Mouse (Mus musculus) layer of hippocampus, adult 2 months (tissue): Measurements from ENCODE around the gene Prkn. TPM values are rescaled to one million over a fixed set of nuclear protein-coding genes. Genes with fewer than 3 reads are reported as not detected.

Source experiments
- DNase-seq, 2 experiments: peaks; one replicate each; pipeline ENCODE4 v3.0.0; 2022; ENCODE audit warnings: low spot score in 2 of 2
- H3K27ac ChIP-seq: fragments of 200-600 bp; 2 replicates; pipeline ENCODE4 v1.8.1; 2022
- H3K4me3 ChIP-seq: fragments of 200-600 bp; 2 replicates; pipeline ENCODE4 v1.8.1; 2022; ENCODE audit warnings: mild to moderate bottlenecking
- CTCF ChIP-seq: fragments of 200-600 bp; conservative IDR thresholded peaks from 2 replicates; pipeline ENCODE4 v1.8.1; 2022; ENCODE audit warnings: antibody characterized with exemption, mild to moderate bottlenecking, moderate library complexity
- total RNA-seq, 2 experiments: library from RNA; stranded (reverse); gene quantifications; 2 replicates each; pipeline ENCODE4 v1.2.3; 2021

The Prkn gene
- total RNA-seq, 2 experiments from 2014 or later: 18.0 to 22.4 TPM

GRCm38 (mm10) chr17:11032366-11032765 is 192.2 kb downstream of the Prkn start:
- no peak for TF ChIP-seq CTCF
- H3K4me3 ChIP-seq: no peak overlapping the region
- no peak for DNase-seq
- no peak overlapping the region for H3K27ac ChIP-seq

GRCm38 (mm10) chr17:11033594-11033993 is 193.4 kb downstream of the Prkn start:
- H3K4me3 ChIP-seq: no peak overlapping the region
- TF ChIP-seq CTCF: no peak
- DNase-seq: no peak
- H3K27ac ChIP-seq: no peak overlapping the region

- TF ChIP-seq CTCF: no peak
- Histone ChIP-seq H3K4me3 (no peak overlapping the region), H3K27ac (no peak overlapping the region)
- DNase-seq: no peak
Observed at GRCm38 (mm10) chr17:11038272-11038671, 198.1 kb downstream of the Prkn start.

GRCm38 (mm10) chr17:11058986-11059385 is 218.8 kb downstream of the Prkn start:
- Histone ChIP-seq H3K4me3 (no peak overlapping the region), H3K27ac (no peak overlapping the region)
- no peak for TF ChIP-seq CTCF
- DNase-seq: no peak

- H3K27ac ChIP-seq: peak overlapping the region; percentile 51; the same call in 1 of the 2 replicates
- no peak for DNase-seq
- TF ChIP-seq CTCF: no peak
- peak overlapping the region; percentile 28 for H3K4me3 ChIP-seq
Observed at GRCm38 (mm10) chr17:11067076-11067703, 227.0 kb downstream of the Prkn start.

GRCm38 (mm10) chr17:11067704-11068475 is 227.7 kb downstream of the Prkn start:
- Histone ChIP-seq H3K4me3 (peak overlapping the region; percentile 28), H3K27ac (peak overlapping the region; percentile 69)
- TF ChIP-seq CTCF: peak; percentile 71
- DNase-seq: peak; percentile 40 to 44

GRCm38 (mm10) chr17:11070996-11071395 is 230.8 kb downstream of the Prkn start:
- no peak for TF ChIP-seq CTCF
- no peak overlapping the region for H3K27ac ChIP-seq
- H3K4me3 ChIP-seq: no peak overlapping the region
- DNase-seq: no peak

- no peak overlapping the region for H3K4me3 ChIP-seq
- no peak for TF ChIP-seq CTCF
- peak; percentile 28 to 69 for DNase-seq
- H3K27ac ChIP-seq: no peak overlapping the region
Observed at GRCm38 (mm10) chr17:11076319-11076903, 236.2 kb downstream of the Prkn start.

GRCm38 (mm10) chr17:11086492-11086891 is 246.3 kb downstream of the Prkn start:
- no peak for TF ChIP-seq CTCF
- no peak for DNase-seq
- H3K27ac ChIP-seq: no peak overlapping the region

GRCm38 (mm10) chr17:11087088-11087487 is 246.9 kb downstream of the Prkn start:
- H3K27ac ChIP-seq: no peak overlapping the region
- no peak overlapping the region for H3K4me3 ChIP-seq
- no peak for TF ChIP-seq CTCF
- no peak for DNase-seq

More at GRCm38 (mm10) chr17:11086492-11086891, 246.3 kb downstream of the Prkn start:
- no peak overlapping the region for H3K4me3 ChIP-seq

GRCm38 (mm10) chr17:11087823-11088222 is 247.6 kb downstream of the Prkn start:
- no peak for TF ChIP-seq CTCF
- Histone ChIP-seq H3K27ac (no peak overlapping the region), H3K4me3 (no peak overlapping the region)
- peak in 1 of 2 experiments; percentile 7 for DNase-seq

GRCm38 (mm10) chr17:11089361-11089760 is 249.2 kb downstream of the Prkn start:
- no peak for DNase-seq
- TF ChIP-seq CTCF: no peak
- Histone ChIP-seq H3K27ac (no peak overlapping the region), H3K4me3 (no peak overlapping the region)

GRCm38 (mm10) chr17:11092900-11093299 is 252.7 kb downstream of the Prkn start:
- no peak overlapping the region for H3K4me3 ChIP-seq
- H3K27ac ChIP-seq: peak overlapping the region; percentile 77
- DNase-seq: peak; percentile 13 to 54
- no peak for TF ChIP-seq CTCF
